Mouse (Mus musculus) embryonic fibroblast, embryonic 13.5 days (primary cell): ENCODE measurements around the gene Per1.

Experiments used
- CTCF ChIP-seq: IDR thresholded peaks from 2 replicates; pipeline ENCODE4 v1.5.1; 2011; ENCODE audit warnings: mild to moderate bottlenecking, control low read depth, low read length, moderate library complexity, borderline replicate concordance; ENCODE audit not compliant: insufficient read depth
- POLR2A ChIP-seq: IDR thresholded peaks from 2 replicates; pipeline ENCODE4 v1.6.1; 2011; ENCODE audit warnings: low read depth, mild to moderate bottlenecking, control low read depth, low read length, moderate library complexity

- TF ChIP-seq CTCF (no peak), POLR2A (no peak)
Measured at GRCm38 (mm10) chr11:69105227-69105626, 10.2 kb downstream of the Per1 start.
